Mouse (Mus musculus): Measurements from ENCODE around the gene Prcd.

DNA sequence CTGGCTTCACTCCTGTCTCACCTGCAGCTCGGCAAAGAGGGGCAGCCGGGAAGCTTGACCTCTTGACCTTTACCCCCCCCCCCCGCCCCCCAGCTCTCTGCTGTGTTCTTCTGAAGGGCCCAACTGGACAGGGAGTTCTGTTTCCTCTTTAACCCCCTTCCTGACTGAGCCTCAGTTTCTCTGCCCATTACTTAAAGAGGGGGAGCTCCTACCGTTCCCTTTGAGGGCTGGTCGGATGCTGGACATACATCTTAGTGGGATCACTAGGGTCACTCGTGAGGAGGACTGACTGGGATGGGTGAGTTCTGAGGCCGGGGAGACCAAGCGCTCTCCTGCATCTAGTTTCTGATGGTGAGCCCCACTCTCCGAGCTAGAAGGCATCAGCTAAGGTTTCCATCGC is at the start of gene Prcd:
- no peak for TF ChIP-seq CTCF (conservative IDR thresholded peaks at IDR 0.05; ENCODE audit: insufficient read depth, insufficient read length, low read depth, low read length)
- no peak for TF ChIP-seq POLR2A (IDR thresholded peaks at IDR 0.05; ENCODE audit: low read depth, low read length)

Data from kidney, adult 2 months (tissue).